Mouse (Mus musculus): ENCODE results near the gene Hrc. TPM values are rescaled to one million over a fixed set of nuclear protein-coding genes. Genes with fewer than 3 reads are reported as not detected.

The Hrc gene
- polyA plus RNA-seq, 1 experiment: 9.1 TPM

- Histone ChIP-seq H3K27me3 (ENCODE audit: control insufficient read depth, insufficient read depth, low read length) (peaks cover 16% of the 10 kb centered on the region), H3K4me1 (replicated peaks; ENCODE audit: control insufficient read depth, insufficient read depth, low read length) (peaks cover 28% of the 10 kb centered on the region), H3K27ac (ENCODE audit: control insufficient read depth, insufficient read depth, low read length) (no peak overlapping the region), H3K4me3 (ENCODE audit: control insufficient read depth, insufficient read depth, low read length) (peak overlapping the region; percentile 61), H3K36me3 (ENCODE audit: control insufficient read depth, insufficient read depth, low read length) (no peaks in the 10 kb centered on the region)
- peak; percentile 97 for DNase-seq
- TF ChIP-seq CTCF (IDR thresholded peaks at IDR 0.05; ENCODE audit: borderline replicate concordance, control insufficient read depth, extremely low read depth, insufficient read depth, low read length, poor library complexity) (peak; percentile 80), POLR2A (IDR thresholded peaks at IDR 0.05; ENCODE audit: control insufficient read depth, extremely low read depth, insufficient read depth, low read length, poor library complexity) (peak; percentile 36; the same call in 1 of the 2 replicates)
- WGBS: 1% methylated on average over 70 of the region's 70 CpGs
Observed at GRCm38 (mm10) chr7:45367020-45367880, 32.2 kb downstream of the Hrc start.

- no peak for DNase-seq
- no peak overlapping the region for H3K4me3 ChIP-seq (ENCODE audit: control insufficient read depth, insufficient read depth, low read length)
- no peaks in the 10 kb centered on the region; the same call in 1 of the 2 replicates for H3K36me3 ChIP-seq (ENCODE audit: control insufficient read depth, insufficient read depth, low read length)
- peaks cover 16% of the 10 kb centered on the region for H3K27me3 ChIP-seq (ENCODE audit: control insufficient read depth, insufficient read depth, low read length)
- H3K4me1 ChIP-seq (replicated peaks; ENCODE audit: control insufficient read depth, insufficient read depth, low read length): peaks cover 28% of the 10 kb centered on the region
- no peak overlapping the region for H3K27ac ChIP-seq (ENCODE audit: control insufficient read depth, insufficient read depth, low read length)
- WGBS: 89% methylated on average over 15 of the region's 15 CpGs
- TF ChIP-seq CTCF (IDR thresholded peaks at IDR 0.05; ENCODE audit: borderline replicate concordance, control insufficient read depth, extremely low read depth, insufficient read depth, low read length, poor library complexity): no peak
- no peak for TF ChIP-seq POLR2A (IDR thresholded peaks at IDR 0.05; ENCODE audit: control insufficient read depth, extremely low read depth, insufficient read depth, low read length, poor library complexity)
Observed at GRCm38 (mm10) chr7:45368178-45368577, 33.1 kb downstream of the Hrc start.

GRCm38 (mm10) chr7:45369022-45369745, 34.1 kb downstream of the Hrc start:
- H3K4me3 ChIP-seq (ENCODE audit: control insufficient read depth, insufficient read depth, low read length): no peak overlapping the region
- 79% methylated on average over 16 of the region's 16 CpGs for WGBS
- peaks cover 28% of the 10 kb centered on the region for H3K4me1 ChIP-seq (replicated peaks; ENCODE audit: control insufficient read depth, insufficient read depth, low read length)
- H3K27ac ChIP-seq (ENCODE audit: control insufficient read depth, insufficient read depth, low read length): no peak overlapping the region
- H3K36me3 ChIP-seq (ENCODE audit: control insufficient read depth, insufficient read depth, low read length): no peaks in the 10 kb centered on the region; the same call in 1 of the 2 replicates
- no peak for DNase-seq
- TF ChIP-seq POLR2A (IDR thresholded peaks at IDR 0.05; ENCODE audit: control insufficient read depth, extremely low read depth, insufficient read depth, low read length, poor library complexity) (no peak), CTCF (IDR thresholded peaks at IDR 0.05; ENCODE audit: borderline replicate concordance, control insufficient read depth, extremely low read depth, insufficient read depth, low read length, poor library complexity) (no peak)
- peaks cover 13% of the 10 kb centered on the region for H3K27me3 ChIP-seq (ENCODE audit: control insufficient read depth, insufficient read depth, low read length)

GRCm38 (mm10) chr7:45369836-45370474, 34.9 kb downstream of the Hrc start:
- H3K27me3 ChIP-seq (ENCODE audit: control insufficient read depth, insufficient read depth, low read length): peaks cover 13% of the 10 kb centered on the region
- H3K36me3 ChIP-seq (ENCODE audit: control insufficient read depth, insufficient read depth, low read length): no peaks in the 10 kb centered on the region; the same call in 1 of the 2 replicates
- DNase-seq: no peak
- H3K27ac ChIP-seq (ENCODE audit: control insufficient read depth, insufficient read depth, low read length): no peak overlapping the region
- TF ChIP-seq CTCF (IDR thresholded peaks at IDR 0.05; ENCODE audit: borderline replicate concordance, control insufficient read depth, extremely low read depth, insufficient read depth, low read length, poor library complexity) (no peak), POLR2A (IDR thresholded peaks at IDR 0.05; ENCODE audit: control insufficient read depth, extremely low read depth, insufficient read depth, low read length, poor library complexity) (no peak)
- 8% methylated on average over 52 of the region's 52 CpGs for WGBS
- peak overlapping the region; percentile 49 for H3K4me3 ChIP-seq (ENCODE audit: control insufficient read depth, insufficient read depth, low read length)
- peaks cover 28% of the 10 kb centered on the region for H3K4me1 ChIP-seq (replicated peaks; ENCODE audit: control insufficient read depth, insufficient read depth, low read length)

GRCm38 (mm10) chr7:45370475-45371311, 35.6 kb downstream of the Hrc start, which contains the start of gene Lin7b:
Gene Lin7b, minus strand, starts transcription at chr7:45370583.
- WGBS: 14% methylated on average over 28 of the region's 28 CpGs
- TF ChIP-seq CTCF (IDR thresholded peaks at IDR 0.05; ENCODE audit: borderline replicate concordance, control insufficient read depth, extremely low read depth, insufficient read depth, low read length, poor library complexity) (peak; percentile 49; the same call in 1 of the 2 replicates), POLR2A (IDR thresholded peaks at IDR 0.05; ENCODE audit: control insufficient read depth, extremely low read depth, insufficient read depth, low read length, poor library complexity) (no peak)
- H3K27me3 ChIP-seq (ENCODE audit: control insufficient read depth, insufficient read depth, low read length): peaks cover 13% of the 10 kb centered on the region; the same call in 1 of the 2 replicates
- H3K4me3 ChIP-seq (ENCODE audit: control insufficient read depth, insufficient read depth, low read length): peak within 1 kb of the TSS; percentile 49
- peaks cover 6% of the 10 kb centered on the region for H3K36me3 ChIP-seq (ENCODE audit: control insufficient read depth, insufficient read depth, low read length)
- peak; percentile 88 for DNase-seq
- H3K4me1 ChIP-seq (replicated peaks; ENCODE audit: control insufficient read depth, insufficient read depth, low read length): peaks cover 28% of the 10 kb centered on the region
- H3K27ac ChIP-seq (ENCODE audit: control insufficient read depth, insufficient read depth, low read length): no peak within 1 kb of the TSS

All from thymus, adult 2 months (tissue).